Mouse (Mus musculus): ENCODE measurements around the gene Nudt16l1.

Nudt16l1 gene

DNA sequence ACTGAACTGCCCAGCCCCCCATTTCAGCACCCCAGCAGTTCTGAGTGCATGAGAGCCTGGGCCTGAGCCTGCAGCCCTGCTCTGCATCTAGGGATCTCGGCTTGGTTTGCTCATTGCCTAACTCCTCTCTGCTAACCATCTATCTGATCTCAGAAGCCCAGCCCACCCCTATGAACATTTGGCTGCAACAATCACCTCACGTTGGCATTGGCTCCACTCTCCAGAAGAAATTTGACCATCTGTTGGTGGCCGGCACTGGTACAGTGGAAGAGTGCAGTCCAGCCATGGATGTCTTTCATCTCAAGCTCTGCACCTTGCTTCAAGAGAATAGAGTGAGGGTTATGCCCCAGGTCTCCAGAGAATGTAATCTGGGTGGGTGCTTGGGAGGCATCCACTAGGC, 18.9 kb downstream of the Nudt16l1 start:
- DNase-seq (ENCODE audit: low spot score), result no peak

DNA sequence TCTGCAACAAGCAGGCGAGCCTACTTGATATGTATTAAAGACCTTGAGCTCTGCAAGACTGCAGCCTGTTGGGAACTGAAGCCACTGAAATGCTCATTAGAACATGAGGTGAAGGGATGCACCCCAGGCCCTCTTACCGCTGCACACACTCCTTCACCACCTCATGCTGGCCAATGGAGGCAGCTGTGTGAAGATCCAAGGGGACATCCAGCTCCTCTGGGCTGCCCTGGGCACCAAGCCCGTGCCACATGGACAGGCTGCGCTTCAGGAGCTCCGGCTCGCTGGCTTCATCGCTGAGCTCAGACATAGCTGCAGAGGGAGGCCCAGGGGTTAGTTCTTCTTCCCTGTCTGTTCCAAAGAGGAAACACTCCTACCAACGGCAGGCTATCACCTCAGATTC, 21.7 kb downstream of the Nudt16l1 start:
- DNase-seq (ENCODE audit: low spot score), result no peak

DNA sequence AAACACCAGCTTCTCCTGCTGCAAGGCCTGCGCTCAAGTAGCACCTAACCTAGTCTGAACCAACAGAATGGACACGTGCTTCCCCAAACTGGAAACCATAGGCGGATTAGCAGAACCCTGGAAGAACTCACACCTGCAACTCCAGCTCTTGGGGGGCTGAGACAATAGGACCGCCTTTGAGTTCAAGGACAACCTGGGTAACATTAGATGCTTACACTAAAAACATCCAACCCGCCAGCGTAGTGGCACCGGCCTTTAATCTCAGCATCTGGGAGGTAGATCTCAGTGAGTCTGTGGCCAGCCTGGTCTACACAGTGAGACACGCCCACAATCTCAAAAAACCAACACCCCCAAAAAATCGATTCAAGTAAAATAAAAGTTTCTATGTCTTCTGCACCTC, 24.8 kb downstream of the Nudt16l1 start:
- peak; percentile 11 for DNase-seq (ENCODE audit: low spot score)

DNA sequence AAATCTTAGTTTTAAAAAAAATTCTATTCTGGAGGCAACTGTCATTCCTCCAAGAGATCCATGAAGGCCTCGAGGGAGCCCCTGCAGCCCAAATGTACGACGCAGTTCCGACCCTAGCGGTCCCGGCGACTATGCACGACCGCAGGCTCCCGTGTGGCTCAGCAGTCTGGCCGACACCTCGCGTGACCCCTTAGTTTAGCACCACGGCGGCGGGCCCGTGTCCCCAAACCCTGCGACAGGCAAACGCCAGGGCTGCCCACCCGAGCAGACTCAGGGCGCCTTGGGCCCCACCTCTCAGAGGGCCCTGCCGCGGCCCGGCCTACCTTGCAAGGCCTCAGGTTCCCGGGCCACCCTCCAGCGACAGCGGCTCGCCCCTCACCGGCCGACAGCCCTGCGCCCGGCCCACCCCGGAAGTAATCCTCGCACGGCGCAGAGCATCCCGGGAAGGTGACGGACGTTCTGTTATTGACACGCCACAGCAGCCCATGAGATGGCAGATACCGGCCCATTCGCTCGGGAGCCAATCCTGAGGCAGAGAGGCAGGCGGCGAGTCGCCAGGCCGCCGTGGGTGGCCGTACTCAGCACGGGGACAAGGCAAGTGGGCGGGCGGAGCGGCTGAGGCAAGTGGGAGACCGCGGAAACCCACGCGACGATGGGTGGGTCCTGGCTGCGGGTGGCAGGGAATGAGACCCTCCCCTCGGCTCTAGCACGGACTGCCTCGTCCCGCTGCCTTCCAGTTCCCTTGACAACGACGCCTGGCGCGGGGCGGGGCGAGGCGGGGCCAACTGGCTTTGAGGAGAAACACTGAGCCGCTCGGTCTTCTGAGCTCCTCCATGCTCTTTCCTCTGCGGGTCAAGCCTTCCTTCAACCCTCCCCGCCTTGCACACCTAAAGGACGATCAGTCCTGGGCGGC, 25.5 kb downstream of the Nudt16l1 start, which contains the start of gene Anks3:
Gene Anks3, minus strand, starts transcription at position 409 of the 913 bp plus-strand sequence.
- DNase-seq (ENCODE audit: low spot score), result peak; percentile 92

DNA sequence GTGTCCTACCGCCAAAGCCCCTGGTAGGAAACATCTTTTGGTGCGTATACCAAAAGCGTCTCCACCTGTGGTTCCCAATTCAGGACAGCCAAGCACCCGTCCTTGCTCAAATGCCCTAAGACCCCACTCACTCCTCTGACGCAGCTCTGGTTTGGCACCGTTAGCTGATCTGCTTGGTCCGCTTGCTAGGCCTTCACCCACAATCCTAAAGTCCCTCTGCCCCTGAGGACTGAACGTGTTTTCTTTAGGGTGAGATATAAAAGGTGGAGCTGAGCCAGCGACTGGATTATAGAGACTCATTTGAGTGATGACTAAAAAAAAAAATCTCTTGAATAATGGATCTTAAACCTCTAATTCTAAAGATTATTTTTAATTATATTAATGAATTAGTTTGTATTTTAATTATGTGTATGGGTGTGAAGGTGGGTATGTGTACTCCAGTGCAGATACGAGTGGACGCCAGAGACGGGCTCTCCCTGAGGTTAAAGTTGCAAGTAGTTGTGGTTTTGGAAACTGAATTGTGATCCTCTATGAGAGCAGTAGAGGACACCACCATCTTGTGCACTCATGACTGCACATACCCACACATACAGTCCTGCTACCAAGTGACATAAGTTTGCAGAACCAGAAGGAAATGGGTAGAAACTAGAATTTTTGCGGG, 26.3 kb downstream of the Nudt16l1 start:
- no peak for DNase-seq (ENCODE audit: low spot score)

DNA sequence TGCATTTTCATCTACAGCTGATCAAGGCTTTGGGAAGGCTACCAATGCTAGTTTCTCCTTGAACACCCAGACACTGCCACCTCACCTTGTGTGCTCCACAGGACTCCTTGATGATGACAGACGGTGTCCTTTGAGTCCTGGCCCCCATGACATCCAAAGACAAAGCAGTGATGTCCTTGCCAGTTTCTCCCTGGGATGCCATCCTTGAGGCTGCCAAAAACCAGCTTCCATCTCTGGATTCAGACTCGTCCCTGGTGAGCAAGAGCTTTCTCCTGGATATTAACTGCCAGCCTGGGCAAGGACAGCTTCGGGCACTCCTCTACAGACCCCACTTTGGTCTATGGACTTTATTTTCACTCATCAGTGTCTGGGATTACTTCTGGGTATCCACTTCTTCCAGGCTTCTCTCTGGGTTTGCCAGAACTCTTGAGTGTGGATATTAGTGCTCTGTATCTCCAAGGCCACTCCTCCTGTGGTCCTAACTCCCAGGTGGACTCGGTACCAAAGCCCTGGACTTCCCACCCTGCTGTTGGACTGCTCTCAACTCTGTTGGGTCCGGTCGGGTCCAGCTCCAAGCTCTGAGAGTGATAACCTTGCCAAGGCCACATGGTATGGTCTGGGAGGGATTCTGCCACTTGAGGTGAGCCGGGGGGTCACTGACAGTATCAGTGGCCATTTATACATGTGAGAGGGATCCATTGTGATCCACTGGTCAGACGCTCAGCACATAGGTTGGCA, 27.0 kb downstream of the Nudt16l1 start:
- no peak for DNase-seq (ENCODE audit: low spot score)

DNA sequence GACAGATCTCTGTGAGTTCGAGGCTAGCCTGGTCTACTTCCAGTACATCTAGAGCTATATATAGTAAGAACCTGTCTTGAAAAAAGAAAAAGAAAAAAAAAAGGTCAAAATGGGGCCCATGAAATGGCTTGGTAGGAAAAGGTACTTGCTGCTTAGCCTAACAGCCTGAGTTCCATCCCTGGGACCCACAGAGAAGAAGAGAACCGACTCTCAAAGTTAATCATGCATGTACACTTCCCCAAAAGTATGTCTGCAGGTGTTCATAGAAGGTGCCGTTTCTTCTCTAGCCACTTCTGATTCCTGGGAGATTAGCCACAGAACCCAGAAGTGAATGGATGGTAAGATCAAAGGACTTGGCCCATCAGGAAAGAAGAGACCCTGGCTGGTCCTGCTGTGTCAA, 29.9 kb downstream of the Nudt16l1 start:
- DNase-seq (ENCODE audit: low spot score), result no peak

DNA sequence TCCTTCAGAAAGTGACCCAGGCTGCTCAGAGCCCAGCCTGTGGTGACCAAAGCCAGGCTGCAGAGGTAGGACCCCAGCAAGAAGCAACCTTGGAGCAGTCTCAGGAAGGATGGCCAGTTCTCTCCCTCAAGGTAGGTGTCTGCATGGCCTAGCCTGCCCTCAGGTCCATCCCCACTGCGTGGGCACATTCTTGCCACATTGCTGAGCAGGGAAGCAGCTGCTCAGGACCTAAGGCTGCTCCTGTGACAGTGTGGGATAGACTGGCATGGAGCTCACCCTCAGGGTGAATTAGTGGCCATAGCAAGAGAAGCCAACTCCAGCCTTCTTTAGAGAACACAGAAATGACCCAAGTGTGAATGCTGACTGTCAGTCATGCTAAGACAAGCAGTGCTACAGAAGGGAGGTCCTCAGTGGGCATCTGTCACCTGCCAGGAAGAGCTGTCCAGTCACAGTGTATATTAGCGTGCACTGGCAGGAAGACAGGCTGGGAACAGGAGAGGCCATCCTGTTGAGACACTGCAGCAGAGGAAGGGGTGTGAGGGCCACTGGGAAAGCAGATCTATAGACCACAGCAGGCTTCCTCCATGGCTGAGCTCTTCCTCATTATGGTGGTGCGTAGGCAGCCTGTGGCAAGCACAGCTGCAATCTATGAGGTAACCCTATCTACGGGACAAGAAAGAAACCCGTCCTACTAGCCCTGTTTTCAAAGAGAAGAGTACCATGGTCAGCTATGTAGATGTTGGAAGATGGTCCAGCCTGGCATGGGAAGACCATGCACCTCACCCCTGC, 30.7 kb downstream of the Nudt16l1 start:
- no peak for DNase-seq (ENCODE audit: low spot score)

DNA sequence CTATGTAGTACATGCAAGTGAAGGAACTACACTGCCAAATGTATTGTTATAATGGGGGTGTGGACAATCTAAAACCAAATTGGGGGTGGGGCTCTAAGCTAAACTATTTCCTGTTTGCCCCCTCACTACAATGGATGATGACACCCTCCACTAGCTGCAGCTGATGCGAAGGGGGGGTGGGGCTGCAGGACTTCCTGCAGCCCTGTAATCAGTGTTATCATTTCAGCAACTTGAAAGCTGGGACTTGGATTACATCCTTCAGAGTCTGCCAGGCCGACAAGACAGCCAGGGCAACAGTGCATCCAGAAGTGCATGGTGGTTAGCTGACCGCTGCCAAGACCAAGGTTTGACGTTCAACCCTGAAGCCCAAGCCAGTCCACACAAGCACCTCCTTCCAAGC, 33.1 kb downstream of the Nudt16l1 start:
- DNase-seq (ENCODE audit: low spot score), result no peak

DNA sequence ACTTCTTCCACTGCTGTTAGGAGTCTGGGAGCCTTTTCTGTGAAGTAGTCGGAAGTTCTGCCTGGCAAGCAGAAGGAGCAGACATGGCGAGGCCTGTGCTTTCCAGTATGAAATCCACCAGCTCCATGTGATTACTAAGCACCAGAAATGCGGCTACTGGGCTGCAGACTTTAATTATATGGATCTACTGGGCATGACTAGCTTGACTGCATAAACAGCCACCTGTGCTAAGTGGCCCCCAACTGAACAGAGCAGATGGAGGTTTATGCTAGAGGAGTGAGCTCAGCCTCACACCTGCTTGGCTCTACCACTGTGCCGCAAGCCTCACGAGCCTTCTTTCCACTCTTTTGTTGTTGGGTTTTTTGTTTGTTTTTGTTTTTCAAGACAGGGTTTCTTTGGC, 36.0 kb downstream of the Nudt16l1 start:
- no peak for DNase-seq (ENCODE audit: low spot score)

DNA sequence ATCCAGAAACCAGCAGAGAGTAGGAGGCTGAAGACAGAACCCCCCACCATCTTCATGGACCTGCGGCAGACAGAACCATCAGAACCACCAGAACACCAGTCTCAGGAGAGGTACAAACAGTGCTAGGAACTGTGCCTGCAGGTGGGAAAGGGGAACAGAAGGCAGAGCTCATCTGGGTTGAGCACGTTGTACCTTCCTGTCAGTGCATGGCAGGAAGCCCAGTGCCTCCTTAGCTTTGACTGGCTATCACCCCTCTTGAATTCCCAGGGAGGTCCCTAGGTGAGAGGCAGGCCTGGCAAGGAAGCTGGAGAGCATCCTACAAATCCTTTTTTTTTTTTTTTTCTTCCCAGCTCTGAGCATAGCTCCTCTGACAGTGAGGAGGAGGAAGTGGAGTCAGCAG, 37.6 kb downstream of the Nudt16l1 start:
- no peak for DNase-seq (ENCODE audit: low spot score)

DNA sequence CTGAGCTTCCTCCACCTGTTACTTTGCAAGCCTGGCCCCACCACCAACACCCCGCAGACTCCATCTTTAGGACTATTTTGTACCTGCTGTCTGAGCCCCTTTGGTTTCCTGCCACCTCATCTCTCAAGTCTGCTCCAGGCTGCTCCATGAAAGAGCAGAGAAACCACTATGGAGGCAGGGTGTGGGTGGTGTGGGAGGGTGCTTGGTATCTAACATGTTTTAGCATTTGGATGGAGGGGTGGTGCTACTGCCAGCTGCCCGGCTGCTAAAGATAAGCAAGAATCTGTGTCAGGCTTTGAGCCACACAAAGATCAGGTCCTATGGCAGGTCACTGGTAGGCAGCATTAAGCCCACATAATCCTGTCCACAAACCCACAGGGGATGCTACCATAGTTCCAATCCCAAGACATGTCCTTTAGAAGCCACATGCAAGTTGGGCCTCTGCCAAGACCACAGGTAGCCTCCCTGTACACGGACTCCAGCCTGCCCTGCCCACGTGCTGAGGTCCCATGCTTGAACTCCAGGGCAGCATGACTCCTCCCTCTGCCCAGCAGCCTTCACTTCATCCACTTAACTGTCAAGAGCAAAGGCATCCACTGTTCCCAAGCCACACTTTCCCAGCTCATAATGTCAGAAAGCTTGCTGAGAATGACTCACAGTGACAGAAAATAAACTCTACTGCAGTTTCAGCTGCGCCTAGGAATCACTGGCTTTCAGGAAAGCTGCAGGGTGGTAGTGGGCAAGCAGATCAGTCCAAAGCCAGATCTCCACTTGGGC, 39.9 kb downstream of the Nudt16l1 start:
- DNase-seq (ENCODE audit: low spot score), result no peak

DNA sequence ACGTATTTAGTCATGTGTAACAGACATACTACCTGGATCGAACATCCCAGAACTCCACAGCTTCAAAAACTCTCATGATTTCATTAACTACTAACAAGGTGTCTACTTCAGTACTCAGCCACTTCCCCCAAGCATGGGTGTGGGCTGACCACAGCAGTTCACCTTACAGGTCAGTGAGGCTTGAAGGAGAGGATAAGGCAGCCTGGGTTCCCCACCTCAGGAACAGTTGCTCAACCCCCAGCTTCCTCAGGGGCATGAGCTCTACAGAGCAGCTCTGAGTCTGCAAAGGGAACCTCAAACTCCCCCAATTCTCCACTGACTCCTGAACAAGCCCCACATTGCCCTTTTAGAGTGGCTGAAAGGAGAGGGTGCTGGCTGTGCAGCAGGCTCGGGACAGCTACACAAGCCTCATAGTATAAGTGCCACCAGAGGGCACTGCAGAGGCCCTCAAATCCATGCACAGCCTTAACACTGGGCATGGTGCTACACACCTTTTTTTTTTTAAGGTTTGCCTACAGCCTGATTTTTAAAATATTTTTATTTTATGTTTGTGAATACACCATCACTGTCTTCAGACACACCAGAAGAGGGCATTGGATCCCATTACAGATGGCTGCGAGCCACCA, 41.3 kb downstream of the Nudt16l1 start:
- no peak for DNase-seq (ENCODE audit: low spot score)

DNA sequence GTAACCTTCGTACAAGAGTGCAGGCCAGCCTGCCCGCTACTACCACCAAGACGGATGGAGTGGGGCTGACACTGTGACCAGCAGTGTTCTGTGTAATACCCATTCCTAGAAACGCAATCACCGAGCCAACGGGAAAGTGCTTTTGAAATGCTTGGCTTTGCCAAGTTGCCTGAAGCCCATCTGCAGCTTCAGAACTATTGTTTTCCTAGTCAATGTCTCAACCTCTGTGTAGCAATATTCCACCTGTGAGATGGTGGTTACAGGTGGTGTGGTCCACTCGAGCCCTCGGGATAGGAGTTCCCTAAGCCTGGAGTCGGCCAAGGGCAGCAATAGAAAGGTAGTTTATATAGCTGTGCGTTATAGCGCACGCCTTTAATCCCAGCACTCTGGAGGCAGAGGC, 46.2 kb downstream of the Nudt16l1 start:
- DNase-seq (ENCODE audit: low spot score), result no peak

Measured in T-cell, adult 2 months (primary cell).